Mouse (Mus musculus) megakaryocyte, embryonic 14.5 days (primary cell): ENCODE data around the gene Frmd6.

Experiments used
- FLI1 ChIP-seq: IDR thresholded peaks from 2 replicates; pipeline ENCODE4 v1.6.1; 2012; ENCODE audit warnings: low read length, inconsistent platforms, mixed read lengths
- GATA1 ChIP-seq: IDR thresholded peaks from 3 replicates; pipeline ENCODE4 v1.6.1; 2012; ENCODE audit warnings: mixed read lengths, low read length, inconsistent platforms, borderline replicate concordance

DNA sequence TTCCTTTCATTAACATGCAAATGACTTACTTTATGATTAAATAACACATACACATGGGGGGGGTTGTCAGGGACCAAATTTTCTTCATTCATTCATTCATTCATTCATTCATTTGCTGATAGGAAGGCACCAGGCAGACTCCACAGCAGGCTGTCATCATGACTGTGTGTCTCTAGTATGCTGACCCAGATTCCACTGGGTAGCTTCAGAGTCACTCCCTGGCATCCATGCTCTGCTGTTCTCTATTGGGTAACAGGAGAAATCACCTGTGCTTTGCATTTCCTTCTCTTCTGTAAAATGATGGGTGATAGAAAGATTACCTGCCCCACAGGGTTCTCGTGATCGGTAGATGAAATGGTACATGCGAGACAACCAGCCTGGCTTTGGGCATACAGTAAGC is 7.7 kb downstream of the Frmd6 start:
- TF ChIP-seq GATA1 (no peak), FLI1 (no peak)
